In genomic region chr4:137545568-137545967, GRCm38 (mm10) we compare ENCODE assay signal across 16 mouse cellular contexts. TPM values are rescaled to one million over a fixed set of nuclear protein-coding genes. Genes with fewer than 3 reads are reported as not detected.
DNase-seq lines count a peak whose midpoint lies in the region; ATAC-seq and TF ChIP-seq lines count a peak whose summit lies in the region.
"Had no signal": no experiment of that assay in that cellular context is flagged by ENCODE, and none has a peak within 500 bp of the region (broad histone marks: within the 10 kb centered on the region; RNA-seq: fewer than 3 reads in every experiment).

No protein-coding gene starts in this region.

- no peak overlapping the region for H3K4me2 ChIP-seq in kidney, embryonic 15.5 days
- no peak overlapping the region for H3K4me2 ChIP-seq in kidney, embryonic 16.5 days (replicated peaks; ENCODE audit: low read depth, low read length)
- H3K4me2 ChIP-seq in hindbrain, embryonic 11.5 days (replicated peaks; ENCODE audit: low read depth, low read length), result no peak overlapping the region
- H3K4me2 ChIP-seq: embryonic facial prominence, embryonic 13.5 days; embryonic facial prominence, embryonic 15.5 days; forebrain, embryonic 12.5 days had no signal

- no peak overlapping the region for H3K4me3 ChIP-seq in kidney, adult 2 months (ENCODE audit: insufficient read depth, low read depth, low read length)
- no peak overlapping the region for H3K4me3 ChIP-seq in kidney, embryonic 15.5 days (replicated peaks)
- no peak overlapping the region for H3K4me3 ChIP-seq in kidney, embryonic 16.5 days (ENCODE audit: low read length)
- no peak overlapping the region for H3K4me3 ChIP-seq in hindbrain, embryonic 11.5 days (ENCODE audit: low read depth, low read length)
- H3K4me3 ChIP-seq: embryonic facial prominence, embryonic 13.5 days; embryonic facial prominence, embryonic 15.5 days; erythroblast, embryonic 14.5 days; forebrain, embryonic 10.5 days; forebrain, embryonic 12.5 days had no signal

- no peaks in the 10 kb centered on the region; the same call in 1 of the 2 replicates for H3K36me3 ChIP-seq in kidney, adult 2 months (ENCODE audit: control insufficient read depth, insufficient read depth, low read length)
- H3K36me3 ChIP-seq in kidney, embryonic 15.5 days, result peaks cover 100% of the 10 kb centered on the region
- H3K36me3 ChIP-seq in kidney, embryonic 16.5 days (ENCODE audit: insufficient read depth, low read length), result peaks cover 86% of the 10 kb centered on the region
- 0 out of 2 replicates have a peak, but pooled peaks cover 2% of the 10 kb centered on the region for H3K36me3 ChIP-seq in hindbrain, embryonic 11.5 days (ENCODE audit: control insufficient read depth, insufficient read depth, low read length)

- no peaks in the 10 kb centered on the region for H3K4me1 ChIP-seq in kidney, adult 2 months (ENCODE audit: control insufficient read depth, insufficient read depth, low read length)
- H3K4me1 ChIP-seq in kidney, embryonic 15.5 days, result peaks cover 1% of the 10 kb centered on the region; the same call in 1 of the 2 replicates
- H3K4me1 ChIP-seq in kidney, embryonic 16.5 days (ENCODE audit: insufficient read depth, low read length), result no peaks in the 10 kb centered on the region
- H3K4me1 ChIP-seq in hindbrain, embryonic 11.5 days (replicated peaks; ENCODE audit: control insufficient read depth, insufficient read depth, low read length), result no peaks in the 10 kb centered on the region
- H3K4me1 ChIP-seq: embryonic facial prominence, embryonic 13.5 days; embryonic facial prominence, embryonic 15.5 days; forebrain, embryonic 10.5 days; forebrain, embryonic 12.5 days had no signal

- H3K9ac ChIP-seq in kidney, embryonic 15.5 days, result no peak overlapping the region
- no peak overlapping the region for H3K9ac ChIP-seq in kidney, embryonic 16.5 days (replicated peaks; ENCODE audit: low read length)
- H3K9ac ChIP-seq in hindbrain, embryonic 11.5 days (ENCODE audit: low read depth, low read length), result no peak overlapping the region
- H3K9ac ChIP-seq: embryonic facial prominence, embryonic 13.5 days; embryonic facial prominence, embryonic 15.5 days; forebrain, embryonic 12.5 days had no signal

- no peaks in the 10 kb centered on the region for H3K27me3 ChIP-seq in kidney, adult 2 months (replicated peaks; ENCODE audit: control insufficient read depth, insufficient read depth, low read length)
- H3K27me3 ChIP-seq in kidney, embryonic 15.5 days, result no peaks in the 10 kb centered on the region
- H3K27me3 ChIP-seq in kidney, embryonic 16.5 days (ENCODE audit: insufficient read depth, low read length), result no peaks in the 10 kb centered on the region
- H3K27me3 ChIP-seq in hindbrain, embryonic 11.5 days (ENCODE audit: control insufficient read depth, insufficient read depth, low read length), result no peaks in the 10 kb centered on the region
- H3K27me3 ChIP-seq: embryonic facial prominence, embryonic 13.5 days; embryonic facial prominence, embryonic 15.5 days; forebrain, embryonic 12.5 days had no signal

- 72% methylated on average over 9 of the region's 9 CpGs for WGBS in kidney, adult 2 months
- 94% methylated on average over 9 of the region's 9 CpGs for WGBS in kidney, embryonic 15.5 days
- 94% methylated on average over 9 of the region's 9 CpGs for WGBS in kidney, embryonic 16.5 days
- 95% methylated on average over 9 of the region's 9 CpGs for WGBS in hindbrain, embryonic 11.5 days

- H3K27ac ChIP-seq in kidney, adult 2 months (ENCODE audit: insufficient read depth, low read depth, low read length), result no peak overlapping the region
- H3K27ac ChIP-seq in kidney, embryonic 15.5 days, result no peak overlapping the region
- H3K27ac ChIP-seq in kidney, embryonic 16.5 days (ENCODE audit: low read length), result no peak overlapping the region
- no peak overlapping the region for H3K27ac ChIP-seq in hindbrain, embryonic 11.5 days (ENCODE audit: low read depth, low read length)
- H3K27ac ChIP-seq: embryonic facial prominence, embryonic 13.5 days; embryonic facial prominence, embryonic 15.5 days; forebrain, embryonic 10.5 days; forebrain, embryonic 12.5 days had no signal

- TF ChIP-seq CTCF in kidney, adult 2 months (conservative IDR thresholded peaks at IDR 0.05; ENCODE audit: insufficient read depth, insufficient read length, low read depth, low read length), result no peak

- DNase-seq in kidney, adult 2 months, result peak; percentile 50
- DNase-seq in kidney, adult 9 months, result peak; percentile 32
- peak; percentile 38 to 58 for DNase-seq in kidney, postnatal 25 days
- DNase-seq in kidney, adult 11 months, result no peak
- DNase-seq in hindbrain, embryonic 11.5 days (ENCODE audit: low spot score), result no peak

- H3K9me3 ChIP-seq in kidney, embryonic 15.5 days (replicated peaks), result no peaks in the 10 kb centered on the region
- H3K9me3 ChIP-seq in kidney, embryonic 16.5 days (ENCODE audit: low read length), result no peaks in the 10 kb centered on the region
- H3K9me3 ChIP-seq in hindbrain, embryonic 11.5 days (ENCODE audit: control insufficient read depth, low read length), result no peaks in the 10 kb centered on the region
- H3K9me3 ChIP-seq: embryonic facial prominence, embryonic 13.5 days; embryonic facial prominence, embryonic 15.5 days; forebrain, embryonic 10.5 days; forebrain, embryonic 12.5 days had no signal

- TF ChIP-seq POLR2A in kidney, adult 2 months (IDR thresholded peaks at IDR 0.05; ENCODE audit: low read depth, low read length), result no peak

- ATAC-seq in kidney, embryonic 15.5 days (replicated peaks; ENCODE audit: low FRiP score), result no peak
- no peak for ATAC-seq in kidney, embryonic 16.5 days (ENCODE audit: low FRiP score, low TSS enrichment)
- ATAC-seq in hindbrain, embryonic 11.5 days (ENCODE audit: low FRiP score), result no peak
- ATAC-seq: forebrain, embryonic 14.5 days had no signal

RNA-seq across cellular contexts. Expression of gene Ldlrad2, which starts 28.8 kb away (rescaled TPM):
- polyA plus RNA-seq in kidney, adult 2 months (2012; rRNA removed), result not detected in 2 replicates
- not detected in 2 replicates for polyA plus RNA-seq in kidney, embryonic 15.5 days (2015; fragmentation: Nextera tagmentation; extraction: Ambion mirVana)
- not detected in 2 replicates for polyA plus RNA-seq in kidney, embryonic 16.5 days (2015; fragmentation: Nextera tagmentation; extraction: Ambion mirVana)
- 0.68 and 0.77 TPM in 2 replicates for polyA plus RNA-seq in hindbrain, embryonic 11.5 days (2014; fragmentation: Nextera tagmentation; extraction: Ambion mirVana)
- polyA plus RNA-seq: brain, embryonic 14.5 days; C2C12; embryonic facial prominence, embryonic 11.5 days; embryonic facial prominence, embryonic 13.5 days; erythroblast, embryonic 14.5 days; forebrain, embryonic 10.5 days; forebrain, embryonic 12.5 days; forebrain, embryonic 14.5 days had no signal

RNA-seq across cellular contexts. Expression of gene Usp48, which starts 48.0 kb away (rescaled TPM):
- 38.6 and 39.5 TPM in 2 replicates for polyA plus RNA-seq in kidney, adult 2 months (2012; rRNA removed)
- polyA plus RNA-seq in kidney, embryonic 15.5 days (2015; fragmentation: Nextera tagmentation; extraction: Ambion mirVana), result 64.8 and 72.9 TPM in 2 replicates
- polyA plus RNA-seq in kidney, embryonic 16.5 days (2015; fragmentation: Nextera tagmentation; extraction: Ambion mirVana), result 62.9 and 69.8 TPM in 2 replicates
- 79.6 and 84.8 TPM in 2 replicates for polyA plus RNA-seq in hindbrain, embryonic 11.5 days (2014; fragmentation: Nextera tagmentation; extraction: Ambion mirVana)

Comparison
In these comparisons a context has a peak if more than half of its experiments do, and no peak if none do; other contexts are left out.
1. DNase-seq: peak in kidney, adult 2 months (single experiment), kidney, adult 9 months (single experiment) and kidney, postnatal 25 days (2 of 2); none in kidney, adult 11 months (single experiment) and hindbrain, embryonic 11.5 days (single experiment).